Mouse (Mus musculus) lung, embryonic 14.5 days (tissue): ENCODE data around the gene Syde2. TPM values are rescaled to one million over a fixed set of nuclear protein-coding genes. Genes with fewer than 3 reads are reported as not detected.
A peak's percentile ranks its signal among the peaks of the same experiment; 100 is the strongest.

Experiments
- ATAC-seq: fragments of 200-750 bp; cut with Nextera tagmentation; 2 replicates; pipeline ENCODE4 v1.8.0; 2017; ENCODE audit warnings: mild to moderate bottlenecking, moderate TSS enrichment, moderate library complexity; ENCODE audit not compliant: insufficient read depth
- DNase-seq: peaks from one replicate; pipeline ENCODE4 v3.0.0-alpha.2; 2015
- H3K27ac ChIP-seq: fragments of 300-500 bp; sonication (generic); 2 replicates; pipeline ENCODE4 v1.5.1; 2014; ENCODE audit warnings: low read depth, mild to moderate bottlenecking, moderate library complexity
- H3K27me3 ChIP-seq: fragments of 300-500 bp; sonication (generic); 2 replicates; pipeline ENCODE4 v1.6.1; 2014; ENCODE audit warnings: low read length, control low read depth; ENCODE audit not compliant: insufficient read depth
- H3K36me3 ChIP-seq: fragments of 300-500 bp; sonication (generic); 2 replicates; pipeline ENCODE4 v1.6.1; 2014; ENCODE audit warnings: control low read depth; ENCODE audit not compliant: insufficient read depth
- H3K4me1 ChIP-seq: fragments of 300-500 bp; sonication (generic); 2 replicates; pipeline ENCODE4 v1.6.1; 2014; ENCODE audit warnings: antibody characterized with exemption, control low read depth; ENCODE audit not compliant: insufficient read depth
- H3K4me2 ChIP-seq: fragments of 300-500 bp; sonication (generic); 2 replicates; pipeline ENCODE4 v1.6.1; 2014; ENCODE audit warnings: mild to moderate bottlenecking
- H3K4me3 ChIP-seq: fragments of 300-500 bp; sonication (generic); 2 replicates; pipeline ENCODE4 v1.5.1; 2014; ENCODE audit warnings: low read depth, low read length
- H3K9ac ChIP-seq: fragments of 300-500 bp; sonication (generic); 2 replicates; pipeline ENCODE4 v1.6.1; 2014
- H3K9me3 ChIP-seq: fragments of 300-500 bp; sonication (generic); 2 replicates; pipeline ENCODE4 v1.6.1; 2016; ENCODE audit warnings: low read depth, low read length, control low read depth
- CTCF ChIP-seq: IDR thresholded peaks from 2 replicates; pipeline ENCODE4 v1.5.1; 2016; ENCODE audit warnings: antibody characterized with exemption, low read depth
- WGBS: fragments of 180-500 bp; shearing (Covaris S2); extraction: QIAGEN DNeasy Blood & Tissue Kit; methylation state at CpG from one replicate; pipeline ENCODE4 v1.1.7; 2014; 5-methylcytosine and 5-hydroxymethylcytosine counted together
- polyA plus RNA-seq: library from polyadenylated mRNA; unstranded; fragments of >200 nt; fragmentation: Nextera tagmentation; extraction: Ambion mirVana; gene quantifications from 2 replicates; pipeline ENCODE4 v1.2.1, GENCODE M21; 2014

Syde2 gene
- polyA plus RNA-seq, 1 experiment from 2014 or later: 2.5 TPM

DNA sequence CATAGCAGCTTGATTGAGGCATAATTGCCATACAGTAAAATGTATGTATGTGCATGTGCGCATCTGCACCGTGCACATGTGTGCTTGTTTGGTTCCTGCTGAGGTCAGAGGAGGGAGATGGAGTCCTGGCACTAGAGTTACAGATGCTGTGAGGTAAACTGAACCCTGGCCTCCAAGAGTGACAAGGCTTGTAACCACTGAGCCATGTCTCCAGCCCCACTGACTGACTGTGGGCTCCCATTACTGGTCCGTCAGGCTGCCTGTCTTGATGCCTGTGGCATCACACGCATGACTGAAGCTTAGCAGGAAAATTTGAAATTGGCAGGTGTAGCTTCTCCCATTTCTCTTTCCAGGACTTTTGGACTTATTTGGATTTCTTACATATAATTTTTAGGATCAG is 23.1 kb downstream of the Syde2 start:
- Histone ChIP-seq H3K27me3 (no peaks in the 10 kb centered on the region), H3K27ac (peak overlapping the region; percentile 26; the same call in 1 of the 2 replicates), H3K9ac (no peak overlapping the region), H3K4me1 (no peaks in the 10 kb centered on the region), H3K4me3 (no peak overlapping the region), H3K9me3 (no peaks in the 10 kb centered on the region), H3K36me3 (peaks cover 22% of the 10 kb centered on the region; the same call in 1 of the 2 replicates), H3K4me2 (no peak overlapping the region)
- TF ChIP-seq CTCF: no peak
- WGBS: 92% methylated on average over 4 of the region's 4 CpGs
- DNase-seq: no peak
- ATAC-seq: no peak

DNA sequence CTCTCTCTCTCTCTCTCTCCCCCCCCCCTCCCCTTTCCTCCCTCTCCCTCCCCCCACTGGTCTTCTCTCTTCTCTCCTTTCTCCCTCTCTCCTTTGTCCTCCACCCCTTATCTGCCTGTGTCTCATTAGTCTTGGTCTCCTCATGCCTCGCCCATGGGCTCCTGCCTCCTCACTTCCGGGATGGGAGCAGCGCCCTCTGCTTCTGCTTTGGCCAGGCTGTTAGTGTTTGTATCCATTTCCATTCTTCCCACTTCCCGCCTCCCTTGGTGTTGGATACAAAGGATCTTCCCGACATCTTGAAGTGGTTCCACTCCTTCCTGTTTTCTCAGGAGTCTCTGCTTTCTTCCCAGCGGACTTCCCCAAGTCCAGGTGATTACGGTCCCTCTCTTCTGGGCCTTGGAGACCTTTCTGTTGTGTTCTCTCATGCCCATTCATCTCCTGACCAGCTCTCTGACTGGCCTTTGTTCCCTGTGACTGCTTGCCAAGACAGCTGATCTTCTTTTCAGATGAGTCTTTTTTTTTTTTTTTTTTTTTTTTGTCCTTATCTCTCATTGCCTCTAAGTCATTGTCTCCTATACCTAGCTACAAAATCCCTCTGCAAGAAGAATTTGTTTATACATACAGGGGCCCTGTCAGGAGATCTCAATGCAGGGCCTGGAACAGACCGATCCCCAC is 24.0 kb downstream of the Syde2 start:
- DNase-seq: no peak
- peaks cover 31% of the 10 kb centered on the region for H3K36me3 ChIP-seq

DNA sequence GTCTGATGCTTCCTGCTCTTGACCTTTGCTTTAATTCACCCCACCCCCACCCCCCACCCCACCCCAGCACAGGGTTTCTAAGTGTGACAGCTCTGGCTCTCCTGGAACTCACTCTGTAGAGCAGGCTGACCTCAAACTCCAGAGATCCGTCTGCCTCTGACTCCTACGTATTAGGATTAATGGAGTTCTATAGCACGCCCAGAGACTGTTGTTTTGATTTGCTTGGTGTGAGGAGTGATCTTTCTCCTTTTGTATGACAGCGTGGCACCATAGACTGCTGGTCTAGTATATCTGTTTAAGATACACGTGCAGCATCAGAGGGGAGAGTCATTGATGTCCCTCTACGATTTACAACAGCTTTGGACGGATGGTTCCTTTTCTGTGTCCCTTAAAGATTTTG is 25.8 kb downstream of the Syde2 start:
- Histone ChIP-seq H3K27me3 (no peaks in the 10 kb centered on the region), H3K9ac (no peak overlapping the region), H3K36me3 (peaks cover 28% of the 10 kb centered on the region), H3K4me1 (no peaks in the 10 kb centered on the region), H3K9me3 (no peaks in the 10 kb centered on the region), H3K4me2 (no peak overlapping the region), H3K4me3 (no peak overlapping the region), H3K27ac (no peak overlapping the region)
- WGBS: 42% methylated on average over 7 of the region's 7 CpGs
- DNase-seq (peak; percentile 66), ATAC-seq (peak; percentile 69; the same call in 1 of the 2 replicates)
- TF ChIP-seq CTCF: no peak

More for the DNA sequence above, 24.0 kb downstream of the Syde2 start:
- Histone ChIP-seq H3K4me3 (no peak overlapping the region), H3K9ac (no peak overlapping the region), H3K4me1 (no peaks in the 10 kb centered on the region), H3K4me2 (no peak overlapping the region), H3K27me3 (no peaks in the 10 kb centered on the region), H3K27ac (no peak overlapping the region), H3K9me3 (no peaks in the 10 kb centered on the region)
- WGBS: 69% methylated on average over 8 of the region's 8 CpGs
- no peak for ATAC-seq
- no peak for TF ChIP-seq CTCF

GRCm38 (mm10) chr3:146014321-146014720 is 26.7 kb downstream of the Syde2 start:
- H3K9me3 ChIP-seq: no peaks in the 10 kb centered on the region
- WGBS: 83% methylated on average over 12 of the region's 12 CpGs

GRCm38 (mm10) chr3:146016979-146017378 is 29.3 kb downstream of the Syde2 start:
- ATAC-seq: no peak
- Histone ChIP-seq H3K4me2 (no peak overlapping the region), H3K27ac (no peak overlapping the region), H3K9me3 (no peaks in the 10 kb centered on the region), H3K27me3 (no peaks in the 10 kb centered on the region), H3K4me1 (no peaks in the 10 kb centered on the region), H3K4me3 (no peak overlapping the region), H3K9ac (no peak overlapping the region), H3K36me3 (peaks cover 29% of the 10 kb centered on the region)
- 79% methylated on average over 13 of the region's 13 CpGs for WGBS
- no peak for TF ChIP-seq CTCF
- DNase-seq: no peak

More at GRCm38 (mm10) chr3:146014321-146014720, 26.7 kb downstream of the Syde2 start:
- peaks cover 26% of the 10 kb centered on the region for H3K36me3 ChIP-seq
- no peaks in the 10 kb centered on the region for H3K4me1 ChIP-seq
- no peak overlapping the region for H3K4me2 ChIP-seq
- H3K9ac ChIP-seq: no peak overlapping the region
- no peak for TF ChIP-seq CTCF
- H3K27ac ChIP-seq: no peak overlapping the region
- ATAC-seq (no peak), DNase-seq (no peak)
- H3K27me3 ChIP-seq: no peaks in the 10 kb centered on the region
- no peak overlapping the region for H3K4me3 ChIP-seq

- H3K36me3 ChIP-seq: peaks cover 34% of the 10 kb centered on the region
- WGBS: 66% methylated on average over 9 of the region's 9 CpGs
- no peak overlapping the region for H3K9ac ChIP-seq
- DNase-seq (no peak), ATAC-seq (no peak)
- H3K9me3 ChIP-seq: no peaks in the 10 kb centered on the region
- no peaks in the 10 kb centered on the region for H3K27me3 ChIP-seq
- H3K27ac ChIP-seq: no peak overlapping the region
- TF ChIP-seq CTCF: no peak
- no peak overlapping the region for H3K4me3 ChIP-seq
- H3K4me1 ChIP-seq: no peaks in the 10 kb centered on the region
- H3K4me2 ChIP-seq: no peak overlapping the region
These were observed 29.9 kb downstream of the Syde2 start for GRCm38 (mm10) chr3:146017521-146017920.

GRCm38 (mm10) chr3:146022232-146022631 is 34.6 kb downstream of the Syde2 start:
- WGBS: 87% methylated on average over 9 of the region's 9 CpGs
- 0 out of 2 replicates have a peak, but pooled peaks cover 15% of the 10 kb centered on the region for H3K36me3 ChIP-seq
- ATAC-seq: no peak
- no peak overlapping the region for H3K27ac ChIP-seq
- TF ChIP-seq CTCF: no peak
- H3K9me3 ChIP-seq: no peaks in the 10 kb centered on the region
- no peak overlapping the region for H3K4me3 ChIP-seq
- no peak overlapping the region for H3K4me2 ChIP-seq
- H3K27me3 ChIP-seq: no peaks in the 10 kb centered on the region
- H3K9ac ChIP-seq: no peak overlapping the region
- no peak for DNase-seq
- H3K4me1 ChIP-seq: no peaks in the 10 kb centered on the region
